23 mouse cellular contexts compared by ENCODE assay signal in genomic region chr2:103893159-103893740, GRCm38 (mm10).
DNase-seq lines count a peak whose midpoint lies in the region; ATAC-seq lines count a peak whose summit lies in the region.
"Had no signal": no experiment of that assay in that cellular context is flagged by ENCODE, and none has a peak within 500 bp of the region (broad histone marks: within the 10 kb centered on the region; RNA-seq: fewer than 3 reads in every experiment).

No protein-coding gene starts in this region.

- no peak for DNase-seq in liver, embryonic 11.5 days (ENCODE audit: low spot score)
- no peak for DNase-seq in liver
- DNase-seq in left cerebral cortex, adult 9 months (ENCODE audit: low spot score in 2 of 2) = no peak
- no peak for DNase-seq in kidney, postnatal 25 days
- DNase-seq: adrenal gland, adult 8-10 months; cerebellum, adult 2 months; cerebellum, postnatal 25 days; layer of hippocampus, adult 9-11 months; left cerebral cortex, postnatal 4 days; thymus, postnatal 25 days had no signal

- peak overlapping the region; percentile 86 for H3K4me2 ChIP-seq in liver, embryonic 11.5 days
- peak overlapping the region; percentile 45 for H3K4me2 ChIP-seq in liver, embryonic 12.5 days
- H3K4me2 ChIP-seq: embryonic facial prominence, embryonic 12.5 days; forebrain, embryonic 15.5 days; limb, embryonic 15.5 days; midbrain, embryonic 11.5 days; stomach, embryonic 15.5 days had no signal

- H3K4me1 ChIP-seq in erythroblast, embryonic 14.5 days (ENCODE audit: control insufficient read depth) = peaks cover 99% of the 10 kb centered on the region
- H3K4me1 ChIP-seq in liver, embryonic 11.5 days (replicated peaks; ENCODE audit: control insufficient read depth, insufficient read depth, low read length) = peaks cover 68% of the 10 kb centered on the region
- H3K4me1 ChIP-seq in liver, embryonic 12.5 days = peaks cover 99% of the 10 kb centered on the region
- H3K4me1 ChIP-seq: limb, embryonic 15.5 days had no signal

- H3K9me3 ChIP-seq in erythroblast, embryonic 14.5 days (ENCODE audit: control insufficient read depth, low read length) = no peaks in the 10 kb centered on the region
- H3K9me3 ChIP-seq in liver, embryonic 11.5 days (ENCODE audit: control insufficient read depth, low read length) = no peaks in the 10 kb centered on the region
- no peaks in the 10 kb centered on the region for H3K9me3 ChIP-seq in liver, embryonic 12.5 days (replicated peaks)
- H3K9me3 ChIP-seq: embryonic facial prominence, embryonic 12.5 days; forebrain, embryonic 15.5 days; hindbrain, embryonic 10.5 days; limb, embryonic 15.5 days; stomach, embryonic 15.5 days had no signal

- H3K4me3 ChIP-seq in erythroblast, embryonic 14.5 days (replicated peaks) = peak overlapping the region; percentile 67
- no peak overlapping the region for H3K4me3 ChIP-seq in liver, embryonic 11.5 days (ENCODE audit: low read depth, low read length)
- H3K4me3 ChIP-seq in liver, embryonic 12.5 days = no peak overlapping the region
- H3K4me3 ChIP-seq: embryonic facial prominence, embryonic 12.5 days; forebrain, embryonic 15.5 days; hindbrain, embryonic 10.5 days; left cerebral cortex, adult 2 months; limb, embryonic 15.5 days; stomach, embryonic 15.5 days had no signal

- H3K36me3 ChIP-seq in erythroblast, embryonic 14.5 days (ENCODE audit: control insufficient read depth) = peaks cover 22% of the 10 kb centered on the region
- no peaks in the 10 kb centered on the region for H3K36me3 ChIP-seq in liver, embryonic 11.5 days (ENCODE audit: control insufficient read depth, insufficient read depth, low read length)
- H3K36me3 ChIP-seq in liver, embryonic 12.5 days = no peaks in the 10 kb centered on the region
- H3K36me3 ChIP-seq: embryonic facial prominence, embryonic 12.5 days; forebrain, embryonic 15.5 days; hindbrain, embryonic 10.5 days; limb, embryonic 15.5 days; stomach, embryonic 15.5 days had no signal

- H3K9ac ChIP-seq in liver, embryonic 11.5 days (ENCODE audit: low read depth, low read length) = peak overlapping the region; percentile 35; the same call in 1 of the 2 replicates
- H3K9ac ChIP-seq in liver, embryonic 12.5 days = peak overlapping the region; percentile 59
- H3K9ac ChIP-seq: embryonic facial prominence, embryonic 12.5 days; forebrain, embryonic 15.5 days; limb, embryonic 15.5 days; stomach, embryonic 15.5 days had no signal

- ATAC-seq in erythroblast, adult 5-6 weeks (replicated peaks; ENCODE audit: low FRiP score, poor library complexity, severe bottlenecking) = no peak
- ATAC-seq in liver, embryonic 11.5 days (replicated peaks; ENCODE audit: low FRiP score) = no peak
- peak; percentile 2 for ATAC-seq in liver, embryonic 12.5 days
- ATAC-seq: forebrain, embryonic 15.5 days; hindbrain, embryonic 16.5 days; Patski had no signal

- H3K27me3 ChIP-seq in erythroblast, embryonic 14.5 days (ENCODE audit: control insufficient read depth) = no peaks in the 10 kb centered on the region
- H3K27me3 ChIP-seq in liver, embryonic 11.5 days (replicated peaks; ENCODE audit: control insufficient read depth, insufficient read depth, low read length) = no peaks in the 10 kb centered on the region
- no peaks in the 10 kb centered on the region for H3K27me3 ChIP-seq in liver, embryonic 12.5 days (replicated peaks)
- H3K27me3 ChIP-seq: embryonic facial prominence, embryonic 12.5 days; forebrain, embryonic 15.5 days; limb, embryonic 15.5 days; Patski; stomach, embryonic 15.5 days had no signal

- H3K27ac ChIP-seq in liver, embryonic 11.5 days (ENCODE audit: low read depth, low read length) = peak overlapping the region; percentile 97
- H3K27ac ChIP-seq in liver, embryonic 12.5 days = peak overlapping the region; percentile 100
- H3K27ac ChIP-seq: embryonic facial prominence, embryonic 12.5 days; forebrain, embryonic 15.5 days; left cerebral cortex, adult 2 months; limb, embryonic 15.5 days; macrophage; stomach, embryonic 15.5 days had no signal

- 41% methylated on average over 2 of the region's 2 CpGs for WGBS in liver, embryonic 11.5 days
- 22% methylated on average over 2 of the region's 2 CpGs for whole genome bisulfite sequencing in liver, embryonic 12.5 days (ENCODE audit: insufficient replicate concordance)
